Mouse (Mus musculus) midbrain, embryonic 15.5 days (tissue): ENCODE results near the gene Slc36a3. TPM values are rescaled to one million over a fixed set of nuclear protein-coding genes. Genes with fewer than 3 reads are reported as not detected.
"Not testable (repeated sequence)": the region's sequence is repeated elsewhere in the genome, so short reads cannot be mapped to it uniquely, and the experiment has no call there.

Experiments used
- ATAC-seq: fragments of 200-750 bp; cut with Nextera tagmentation; replicated peaks from 2 replicates; pipeline ENCODE4 v1.8.0; 2017; ENCODE audit warnings: moderate TSS enrichment
- H3K27ac ChIP-seq: fragments of 300-500 bp; sonication (generic); 2 replicates; pipeline ENCODE4 v1.5.1; 2015; ENCODE audit warnings: mild to moderate bottlenecking, inconsistent platforms
- H3K27me3 ChIP-seq: fragments of 300-500 bp; sonication (generic); replicated peaks from 2 replicates; pipeline ENCODE4 v1.6.1; 2015; ENCODE audit warnings: inconsistent platforms
- H3K36me3 ChIP-seq: fragments of 300-500 bp; sonication (generic); replicated peaks from 2 replicates; pipeline ENCODE4 v1.6.1; 2015; ENCODE audit warnings: inconsistent platforms
- H3K4me1 ChIP-seq: fragments of 300-500 bp; sonication (generic); 2 replicates; pipeline ENCODE4 v1.6.1; 2015; ENCODE audit warnings: inconsistent platforms
- H3K4me2 ChIP-seq: fragments of 300-500 bp; sonication (generic); 2 replicates; pipeline ENCODE4 v1.6.1; 2015; ENCODE audit warnings: inconsistent platforms, mild to moderate bottlenecking, moderate library complexity
- H3K4me3 ChIP-seq: fragments of 300-500 bp; sonication (generic); 2 replicates; pipeline ENCODE4 v1.5.1; 2015; ENCODE audit warnings: mild to moderate bottlenecking, inconsistent platforms
- H3K9ac ChIP-seq: fragments of 300-500 bp; sonication (generic); 2 replicates; pipeline ENCODE4 v1.6.1; 2015; ENCODE audit warnings: mild to moderate bottlenecking, inconsistent platforms
- H3K9me3 ChIP-seq: fragments of 300-500 bp; sonication (generic); 2 replicates; pipeline ENCODE4 v1.6.1; 2016; ENCODE audit warnings: inconsistent platforms
- WGBS: fragments of 180-500 bp; shearing (Covaris S2); methylation state at CpG from one replicate; pipeline ENCODE4 v1.1.7; 2015; ENCODE audit warnings: mixed read lengths; 5-methylcytosine and 5-hydroxymethylcytosine counted together
- polyA plus RNA-seq: library from polyadenylated mRNA; unstranded; fragments of >200 nt; fragmentation: Nextera tagmentation; extraction: Ambion mirVana; gene quantifications from 2 replicates; pipeline ENCODE4 v1.2.1, GENCODE M21; 2015

The Slc36a3 gene
- polyA plus RNA-seq, 1 experiment from 2014 or later, result not detected

GRCm38 (mm10) chr11:55098189-55098915 is 53.2 kb downstream of the Slc36a3 start:
- H3K36me3 ChIP-seq, result no peaks in the 10 kb centered on the region
- peak overlapping the region; percentile 80 for H3K27ac ChIP-seq
- H3K4me2 ChIP-seq, result peak overlapping the region; percentile 81
- peak; percentile 37 for ATAC-seq
- no peaks in the 10 kb centered on the region for H3K27me3 ChIP-seq
- H3K9me3 ChIP-seq, result no peaks in the 10 kb centered on the region
- WGBS, result 13% methylated on average over 24 of the region's 24 CpGs
- H3K9ac ChIP-seq, result peak overlapping the region; percentile 76
- H3K4me1 ChIP-seq, result peaks cover 27% of the 10 kb centered on the region
- H3K4me3 ChIP-seq, result peak overlapping the region; percentile 54

GRCm38 (mm10) chr11:55097463-55098188 is 53.9 kb downstream of the Slc36a3 start, which contains the start of gene Gm2a:
TSS of gene Gm2a (plus strand) at chr11:55098115.
- H3K4me3 ChIP-seq, result peak within 1 kb of the TSS; percentile 54
- peak within 1 kb of the TSS; percentile 76 for H3K9ac ChIP-seq
- H3K27ac ChIP-seq, result peak within 1 kb of the TSS; percentile 80
- H3K4me1 ChIP-seq, result peaks cover 27% of the 10 kb centered on the region
- WGBS, result 3% methylated on average over 44 of the region's 45 CpGs
- H3K36me3 ChIP-seq, result no peaks in the 10 kb centered on the region
- ATAC-seq, result peak; percentile 96
- H3K27me3 ChIP-seq, result no peaks in the 10 kb centered on the region
- no peaks in the 10 kb centered on the region for H3K9me3 ChIP-seq
- peak within 1 kb of the TSS; percentile 81 for H3K4me2 ChIP-seq

- Histone ChIP-seq H3K4me3 (peak overlapping the region; percentile 54), H3K9ac (no peak overlapping the region), H3K4me1 (peaks cover 27% of the 10 kb centered on the region), H3K4me2 (peak overlapping the region; percentile 81), H3K27me3 (no peaks in the 10 kb centered on the region), H3K9me3 (no peaks in the 10 kb centered on the region), H3K36me3 (no peaks in the 10 kb centered on the region), H3K27ac (0 out of 2 replicates have a peak overlapping the region, but pooled peaks have one; percentile 80)
- WGBS, result 44% methylated on average over 11 of the region's 11 CpGs
- no peak for ATAC-seq
Observed at GRCm38 (mm10) chr11:55096731-55097462, 54.6 kb downstream of the Slc36a3 start.

GRCm38 (mm10) chr11:55096296-55096695 is 55.2 kb downstream of the Slc36a3 start:
- not testable (repeated sequence) for H3K9me3 ChIP-seq, H3K27ac ChIP-seq, H3K27me3 ChIP-seq, H3K4me3 ChIP-seq, H3K4me2 ChIP-seq, ATAC-seq, H3K9ac ChIP-seq, H3K36me3 ChIP-seq
- H3K4me1 ChIP-seq, result peaks cover 27% of the 10 kb centered on the region
- 92% methylated on average over 4 of the region's 4 CpGs for WGBS

GRCm38 (mm10) chr11:55093096-55093495 is 58.4 kb downstream of the Slc36a3 start:
- Histone ChIP-seq H3K4me2 (no peak overlapping the region), H3K4me1 (peaks cover 6% of the 10 kb centered on the region; the same call in 1 of the 2 replicates), H3K9ac (no peak overlapping the region), H3K27ac (no peak overlapping the region), H3K4me3 (no peak overlapping the region), H3K9me3 (no peaks in the 10 kb centered on the region), H3K27me3 (no peaks in the 10 kb centered on the region), H3K36me3 (no peaks in the 10 kb centered on the region)
- no peak for ATAC-seq
- WGBS, result 88% methylated on average over 7 of the region's 7 CpGs

GRCm38 (mm10) chr11:55089892-55090291 is 61.6 kb downstream of the Slc36a3 start:
- H3K9ac ChIP-seq, result no peak overlapping the region
- no peaks in the 10 kb centered on the region for H3K36me3 ChIP-seq
- no peaks in the 10 kb centered on the region for H3K9me3 ChIP-seq
- ATAC-seq, result no peak
- no peak overlapping the region for H3K4me2 ChIP-seq
- WGBS, result 80% methylated on average over 2 of the region's 2 CpGs
- H3K27me3 ChIP-seq, result no peaks in the 10 kb centered on the region
- H3K27ac ChIP-seq, result no peak overlapping the region
- H3K4me3 ChIP-seq, result no peak overlapping the region
- H3K4me1 ChIP-seq, result no peaks in the 10 kb centered on the region

GRCm38 (mm10) chr11:55087006-55087405 is 64.5 kb downstream of the Slc36a3 start:
- WGBS, result 5% methylated on average over 10 of the region's 10 CpGs
- peak; percentile 69; the same call in 1 of the 2 replicates for ATAC-seq

GRCm38 (mm10) chr11:55085396-55085795 is 66.1 kb downstream of the Slc36a3 start:
- Histone ChIP-seq H3K9ac (no peak overlapping the region), H3K36me3 (no peaks in the 10 kb centered on the region), H3K27me3 (no peaks in the 10 kb centered on the region), H3K9me3 (no peaks in the 10 kb centered on the region), H3K4me3 (no peak overlapping the region), H3K4me1 (no peaks in the 10 kb centered on the region), H3K27ac (no peak overlapping the region), H3K4me2 (no peak overlapping the region)
- 56% methylated on average over 5 of the region's 5 CpGs for WGBS
- no peak for ATAC-seq

More at GRCm38 (mm10) chr11:55087006-55087405, 64.5 kb downstream of the Slc36a3 start:
- Histone ChIP-seq H3K4me3 (no peak overlapping the region), H3K27me3 (no peaks in the 10 kb centered on the region), H3K9me3 (no peaks in the 10 kb centered on the region), H3K4me2 (no peak overlapping the region), H3K36me3 (no peaks in the 10 kb centered on the region), H3K9ac (no peak overlapping the region), H3K4me1 (no peaks in the 10 kb centered on the region), H3K27ac (no peak overlapping the region)

GRCm38 (mm10) chr11:55084629-55085028 is 66.9 kb downstream of the Slc36a3 start:
- no peaks in the 10 kb centered on the region for H3K27me3 ChIP-seq

GRCm38 (mm10) chr11:55081206-55081605 is 70.3 kb downstream of the Slc36a3 start:
- 89% methylated on average over 9 of the region's 9 CpGs for WGBS
- no peaks in the 10 kb centered on the region for H3K9me3 ChIP-seq
- peaks cover 17% of the 10 kb centered on the region for H3K27me3 ChIP-seq
- H3K4me3 ChIP-seq, result no peak overlapping the region
- H3K9ac ChIP-seq, result no peak overlapping the region
- no peak for ATAC-seq
- peaks cover 16% of the 10 kb centered on the region for H3K4me1 ChIP-seq
- no peaks in the 10 kb centered on the region for H3K36me3 ChIP-seq
- H3K4me2 ChIP-seq, result no peak overlapping the region
- no peak overlapping the region for H3K27ac ChIP-seq

More at GRCm38 (mm10) chr11:55084629-55085028, 66.9 kb downstream of the Slc36a3 start:
- Histone ChIP-seq H3K4me3 (no peak overlapping the region), H3K4me2 (no peak overlapping the region), H3K9ac (no peak overlapping the region), H3K4me1 (no peaks in the 10 kb centered on the region), H3K9me3 (no peaks in the 10 kb centered on the region), H3K36me3 (no peaks in the 10 kb centered on the region), H3K27ac (no peak overlapping the region)
- ATAC-seq, result no peak
- 80% methylated on average over 4 of the region's 4 CpGs for WGBS

- no peak overlapping the region for H3K27ac ChIP-seq
- no peaks in the 10 kb centered on the region for H3K9me3 ChIP-seq
- WGBS, result 71% methylated on average over 4 of the region's 4 CpGs
- ATAC-seq, result no peak
- no peak overlapping the region for H3K9ac ChIP-seq
- no peaks in the 10 kb centered on the region for H3K36me3 ChIP-seq
- H3K4me2 ChIP-seq, result no peak overlapping the region
- peaks cover 17% of the 10 kb centered on the region for H3K27me3 ChIP-seq
- H3K4me1 ChIP-seq, result peaks cover 16% of the 10 kb centered on the region
- H3K4me3 ChIP-seq, result no peak overlapping the region
Observed at GRCm38 (mm10) chr11:55079180-55079579, 72.3 kb downstream of the Slc36a3 start.

- H3K36me3 ChIP-seq, result no peaks in the 10 kb centered on the region
- H3K27me3 ChIP-seq, result peaks cover 17% of the 10 kb centered on the region
- ATAC-seq, result no peak
- no peak overlapping the region for H3K9ac ChIP-seq
- no peak overlapping the region for H3K27ac ChIP-seq
- peaks cover 16% of the 10 kb centered on the region for H3K4me1 ChIP-seq
- peak overlapping the region; percentile 94; the same call in 1 of the 2 replicates for H3K4me2 ChIP-seq
- 56% methylated on average over 3 of the region's 3 CpGs for WGBS
- no peaks in the 10 kb centered on the region for H3K9me3 ChIP-seq
- no peak overlapping the region for H3K4me3 ChIP-seq
Observed at GRCm38 (mm10) chr11:55078502-55078901, 73.0 kb downstream of the Slc36a3 start.
